Mouse (Mus musculus) lung, postnatal 0 days (tissue): ENCODE measurements around the gene Ndufa6. TPM values are rescaled to one million over a fixed set of nuclear protein-coding genes. Genes with fewer than 3 reads are reported as not detected.

Source experiments
- ATAC-seq: fragments of 200-750 bp; cut with Nextera tagmentation; 2 replicates; pipeline ENCODE4 v1.8.0; 2017; ENCODE audit warnings: moderate library complexity
- DNase-seq: peaks from one replicate; pipeline ENCODE4 v3.0.0-alpha.2; 2016; ENCODE audit warnings: low spot score
- H3K27ac ChIP-seq: fragments of 300-500 bp; sonication (generic); 2 replicates; pipeline ENCODE4 v1.5.1; 2014; ENCODE audit warnings: antibody characterized with exemption, mild to moderate bottlenecking, low read length, mixed read lengths
- H3K27me3 ChIP-seq: fragments of 300-500 bp; sonication (generic); replicated peaks from 2 replicates; pipeline ENCODE4 v1.6.1; 2014; ENCODE audit warnings: low read length, mixed read lengths; ENCODE audit not compliant: insufficient read depth
- H3K36me3 ChIP-seq: fragments of 300-500 bp; sonication (generic); 2 replicates; pipeline ENCODE4 v1.6.1; 2014; ENCODE audit warnings: low read length, mixed read lengths; ENCODE audit not compliant: insufficient read depth
- H3K4me1 ChIP-seq: fragments of 300-500 bp; sonication (generic); 2 replicates; pipeline ENCODE4 v1.6.1; 2014; ENCODE audit warnings: antibody characterized with exemption, low read depth, low read length, mixed read lengths; ENCODE audit not compliant: insufficient read depth
- H3K4me2 ChIP-seq: fragments of 300-500 bp; sonication (generic); replicated peaks from 2 replicates; pipeline ENCODE4 v1.6.1; 2014; ENCODE audit warnings: low read depth, mild to moderate bottlenecking, low read length, moderate library complexity, mixed read lengths
- H3K4me3 ChIP-seq: fragments of 300-500 bp; sonication (generic); 2 replicates; pipeline ENCODE4 v1.5.1; 2014; ENCODE audit warnings: low read depth, low read length
- H3K9ac ChIP-seq: fragments of 300-500 bp; sonication (generic); replicated peaks from 2 replicates; pipeline ENCODE4 v1.6.1; 2014; ENCODE audit warnings: low read depth, mild to moderate bottlenecking
- H3K9me3 ChIP-seq: fragments of 300-500 bp; sonication (generic); 2 replicates; pipeline ENCODE4 v1.6.1; 2016; ENCODE audit warnings: low read length, mixed read lengths
- CTCF ChIP-seq: IDR thresholded peaks from 2 replicates; pipeline ENCODE4 v1.5.1; 2016; ENCODE audit warnings: antibody characterized with exemption, mild to moderate bottlenecking
- EP300 ChIP-seq: IDR thresholded peaks from 2 replicates; pipeline ENCODE4 v1.6.1; 2016; ENCODE audit warnings: antibody characterized with exemption, mild to moderate bottlenecking, control low read depth
- WGBS: fragments of 180-500 bp; shearing (Covaris S2); extraction: QIAGEN DNeasy Blood & Tissue Kit; methylation state at CpG from one replicate; pipeline ENCODE4 v1.1.7; 2014; 5-methylcytosine and 5-hydroxymethylcytosine counted together
- polyA plus RNA-seq: library from polyadenylated mRNA; unstranded; fragments of >200 nt; fragmentation: Nextera tagmentation; extraction: Ambion mirVana; gene quantifications from 2 replicates; pipeline ENCODE4 v1.2.1, GENCODE M21; 2015

Gene Ndufa6
- polyA plus RNA-seq, 1 experiment from 2014 or later, result 454 TPM

DNA sequence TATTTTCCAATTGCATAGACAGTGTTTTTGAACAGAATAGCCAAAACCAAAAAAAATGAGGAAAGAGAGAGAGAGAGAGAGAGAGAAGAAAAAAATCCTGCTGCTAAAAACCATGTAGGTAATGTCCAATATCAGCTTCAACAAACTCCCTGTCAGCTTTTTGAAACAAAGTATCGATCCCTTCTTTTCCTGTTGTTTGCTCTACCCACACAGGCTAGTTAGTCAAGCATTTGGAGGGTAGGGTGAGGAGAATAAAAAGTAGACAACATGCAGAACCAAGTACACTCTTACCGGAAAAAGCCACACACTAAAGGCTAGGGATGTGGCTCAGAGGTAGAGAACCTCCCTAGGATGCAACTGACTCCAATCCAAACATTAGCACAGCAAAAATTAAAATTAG lies 31.6 kb upstream of the Ndufa6 start:
- no peak for TF ChIP-seq CTCF
- TF ChIP-seq EP300, result no peak

DNA sequence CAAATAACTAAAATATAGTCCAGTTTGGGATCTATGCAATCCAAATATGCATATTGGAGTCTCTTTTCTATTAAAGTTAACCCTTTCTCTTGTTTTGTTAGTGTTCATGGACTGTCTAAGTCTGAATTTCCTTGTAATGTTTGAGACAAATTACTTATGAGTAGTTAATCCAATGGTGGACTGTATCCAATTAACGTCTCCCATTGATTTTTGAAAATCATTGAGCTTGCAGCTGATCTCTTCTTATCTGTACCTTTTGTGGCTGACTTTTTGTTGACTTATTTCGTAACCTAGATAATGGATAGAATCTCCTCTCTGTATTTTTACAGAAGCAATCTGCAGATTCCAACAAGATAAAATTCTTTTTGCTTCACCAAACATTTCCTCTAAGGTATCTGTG lies 28.3 kb upstream of the Ndufa6 start:
- no peak overlapping the region for H3K9ac ChIP-seq
- no peaks in the 10 kb centered on the region for H3K36me3 ChIP-seq
- H3K4me1 ChIP-seq, result peaks cover 7% of the 10 kb centered on the region; the same call in 1 of the 2 replicates
- ATAC-seq (no peak), DNase-seq (no peak)
- no peaks in the 10 kb centered on the region for H3K9me3 ChIP-seq
- H3K27ac ChIP-seq, result no peak overlapping the region
- no peak overlapping the region for H3K4me2 ChIP-seq
- no peaks in the 10 kb centered on the region for H3K27me3 ChIP-seq
- TF ChIP-seq CTCF (no peak), EP300 (no peak)
- no peak overlapping the region for H3K4me3 ChIP-seq
- WGBS, result 80% methylated on average over 2 of the region's 2 CpGs

More for the DNA sequence above, 31.6 kb upstream of the Ndufa6 start:
- ATAC-seq (no peak), DNase-seq (no peak)
- Histone ChIP-seq H3K4me3 (no peak overlapping the region), H3K27ac (no peak overlapping the region), H3K9me3 (no peaks in the 10 kb centered on the region), H3K27me3 (no peaks in the 10 kb centered on the region), H3K4me1 (no peaks in the 10 kb centered on the region), H3K4me2 (no peak overlapping the region), H3K36me3 (no peaks in the 10 kb centered on the region), H3K9ac (no peak overlapping the region)
- WGBS, result 85% methylated on average over 2 of the region's 2 CpGs

DNA sequence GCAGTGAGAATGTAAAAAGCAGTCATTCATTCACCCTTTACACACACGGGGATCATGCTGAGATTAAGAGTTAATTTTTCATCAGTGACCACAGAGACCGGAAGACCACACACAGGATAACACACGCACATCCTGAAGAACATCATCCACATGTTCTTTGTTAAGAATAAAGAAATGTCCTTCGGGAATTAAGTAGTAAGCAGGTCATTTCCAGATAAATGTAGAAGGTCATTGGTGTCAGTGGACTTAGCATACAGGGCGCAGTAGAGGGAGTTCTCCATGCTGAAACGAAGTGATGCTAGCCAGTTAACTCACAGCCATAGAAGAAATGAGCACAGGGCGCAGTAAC lies 26.6 kb upstream of the Ndufa6 start:
- 27% methylated on average over 7 of the region's 7 CpGs for WGBS
- peak overlapping the region; percentile 72 for H3K4me2 ChIP-seq
- no peaks in the 10 kb centered on the region for H3K36me3 ChIP-seq
- DNase-seq (peak; percentile 46), ATAC-seq (0 out of 2 replicates have a peak, but pooled peaks have one; percentile 5)
- TF ChIP-seq CTCF (no peak), EP300 (0 out of 2 replicates have a peak, but pooled peaks have one; percentile 50)
- H3K4me1 ChIP-seq, result peaks cover 7% of the 10 kb centered on the region; the same call in 1 of the 2 replicates
- no peak overlapping the region for H3K27ac ChIP-seq
- no peaks in the 10 kb centered on the region for H3K27me3 ChIP-seq
- no peaks in the 10 kb centered on the region for H3K9me3 ChIP-seq
- H3K4me3 ChIP-seq, result peak overlapping the region; percentile 43; the same call in 1 of the 2 replicates
- no peak overlapping the region for H3K9ac ChIP-seq

DNA sequence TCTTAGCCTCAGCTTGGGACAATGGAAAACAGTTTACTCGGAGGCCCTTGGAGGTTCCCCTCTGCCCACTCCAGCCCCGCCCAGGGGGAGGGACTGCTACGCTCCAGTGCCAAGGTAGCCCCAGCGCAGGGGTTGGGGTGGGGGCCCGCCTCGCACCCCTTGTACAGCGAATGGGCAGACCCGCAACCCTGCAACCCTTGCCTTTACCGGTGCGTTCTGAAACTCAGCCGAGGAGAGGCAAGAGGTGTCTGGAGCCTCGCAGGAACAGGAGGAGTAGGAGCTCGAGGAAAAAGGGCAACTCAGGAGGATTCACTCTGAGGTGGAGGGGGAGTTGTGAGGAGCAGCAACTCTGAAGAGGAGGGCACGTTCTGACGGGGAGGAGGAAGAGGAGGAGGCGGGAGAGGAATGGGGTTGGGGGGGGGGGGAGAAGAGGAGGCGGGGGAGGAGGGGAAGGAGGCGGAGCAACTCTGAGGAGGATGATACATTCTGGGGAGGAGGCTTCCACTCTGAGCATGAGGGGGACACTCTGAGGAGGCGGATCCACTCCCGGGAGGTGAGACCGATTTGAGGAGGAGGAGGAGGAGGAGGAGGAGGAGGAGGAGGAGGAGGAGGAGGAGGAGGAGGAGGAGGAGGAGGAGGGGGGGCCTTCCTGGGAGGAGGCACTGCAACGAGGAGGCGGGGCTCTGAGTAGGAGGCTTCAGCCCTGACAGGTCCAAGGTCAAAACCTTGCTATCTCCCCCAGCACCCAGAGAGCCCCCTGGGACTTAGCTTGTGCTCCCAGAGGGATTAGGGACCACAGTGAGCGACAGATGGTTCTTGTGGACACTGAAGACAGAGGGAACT lies 26.0 kb upstream of the Ndufa6 start, which contains the start of gene Cyp2d22:
TSS of gene Cyp2d22 (minus strand) at position 390 of the 843 bp plus-strand sequence.
- Histone ChIP-seq H3K4me2 (peak within 1 kb of the TSS; percentile 72), H3K27me3 (no peaks in the 10 kb centered on the region), H3K9me3 (no peaks in the 10 kb centered on the region), H3K4me3 (peak within 1 kb of the TSS; percentile 43), H3K9ac (peak within 1 kb of the TSS; percentile 54), H3K27ac (peak within 1 kb of the TSS; percentile 93), H3K36me3 (no peaks in the 10 kb centered on the region), H3K4me1 (peaks cover 7% of the 10 kb centered on the region; the same call in 1 of the 2 replicates)
- 5% methylated on average over 16 of the region's 24 CpGs for WGBS
- DNase-seq (peak; percentile 83), ATAC-seq (peak; percentile 51)
- no peak for TF ChIP-seq EP300
- TF ChIP-seq CTCF, result no peak

DNA sequence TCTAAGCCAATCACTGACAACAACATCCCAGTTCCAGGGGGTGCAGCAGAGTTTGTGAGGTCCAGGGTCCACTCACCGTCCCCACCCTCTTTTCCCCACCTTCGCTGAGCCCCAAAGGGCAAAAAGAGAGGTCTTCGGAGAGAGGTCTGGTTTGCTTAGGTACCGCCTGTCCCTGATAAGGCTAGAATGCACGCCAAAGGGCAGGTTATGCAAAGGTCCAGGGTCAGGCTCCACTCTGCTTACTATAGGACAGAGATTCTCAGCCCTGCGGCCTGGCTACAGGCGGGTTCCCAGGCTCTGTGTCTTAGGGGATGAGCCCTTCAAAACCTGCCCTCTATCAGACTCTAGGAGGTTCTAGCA lies 25.4 kb upstream of the Ndufa6 start:
- Histone ChIP-seq H3K4me3 (peak overlapping the region; percentile 43), H3K9me3 (no peaks in the 10 kb centered on the region), H3K4me1 (peaks cover 7% of the 10 kb centered on the region; the same call in 1 of the 2 replicates), H3K9ac (peak overlapping the region; percentile 54), H3K27ac (peak overlapping the region; percentile 93), H3K36me3 (no peaks in the 10 kb centered on the region), H3K4me2 (peak overlapping the region; percentile 72), H3K27me3 (no peaks in the 10 kb centered on the region)
- ATAC-seq, result no peak
- DNase-seq, result no peak
- 16% methylated on average over 7 of the region's 7 CpGs for WGBS
- no peak for TF ChIP-seq CTCF
- no peak for TF ChIP-seq EP300

DNA sequence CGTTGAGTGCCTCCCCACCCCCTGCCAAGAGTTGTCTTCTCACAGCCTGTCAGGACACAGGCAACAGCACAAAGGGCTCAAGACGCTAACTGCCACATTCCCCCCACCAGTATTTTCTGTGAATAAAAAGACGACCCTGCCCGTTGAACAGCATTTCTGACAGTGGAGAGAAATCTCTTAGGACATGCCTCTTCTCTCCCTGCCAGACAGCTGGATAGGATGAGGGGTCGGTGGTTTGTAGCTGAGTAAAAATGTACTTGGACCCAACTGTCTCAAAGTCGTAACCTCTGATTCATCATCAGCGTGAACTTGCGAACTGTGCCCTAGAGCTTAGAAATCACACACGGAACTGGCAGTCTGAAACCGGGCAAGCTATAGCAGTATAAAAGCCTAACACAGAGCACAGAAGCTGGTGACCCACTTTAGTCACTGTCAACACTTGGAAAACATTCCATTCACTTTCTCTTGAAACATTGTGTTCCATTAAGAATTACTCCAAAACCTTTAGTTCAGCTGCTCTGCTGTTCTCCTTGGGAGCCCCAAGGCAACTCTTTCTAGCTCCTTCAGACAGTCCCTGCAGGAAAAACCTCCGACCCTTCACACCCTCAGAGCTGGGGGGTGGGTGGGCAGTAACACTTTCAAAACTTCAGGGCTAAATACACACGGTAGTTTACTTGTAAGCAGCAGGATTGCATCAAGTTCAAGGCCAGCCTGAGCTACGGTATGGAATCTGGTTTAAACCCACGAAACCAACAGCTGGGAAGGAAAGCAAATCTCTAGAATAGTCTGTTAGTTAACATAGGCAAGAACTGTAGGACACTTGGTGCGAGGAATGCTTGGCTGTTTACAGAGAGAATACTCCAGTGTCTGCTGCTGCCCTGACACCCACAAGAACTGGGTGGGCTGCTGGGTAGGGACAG lies 24.4 kb upstream of the Ndufa6 start:
- Histone ChIP-seq H3K4me2 (peak overlapping the region; percentile 27; the same call in 1 of the 2 replicates), H3K27ac (peak overlapping the region; percentile 93), H3K9me3 (no peaks in the 10 kb centered on the region), H3K27me3 (no peaks in the 10 kb centered on the region), H3K4me3 (peak overlapping the region; percentile 8), H3K36me3 (no peaks in the 10 kb centered on the region), H3K9ac (no peak overlapping the region), H3K4me1 (peaks cover 7% of the 10 kb centered on the region; the same call in 1 of the 2 replicates)
- 34% methylated on average over 15 of the region's 15 CpGs for WGBS
- peak; percentile 63 for ATAC-seq
- peak; percentile 92 for DNase-seq
- TF ChIP-seq CTCF, result no peak
- TF ChIP-seq EP300, result peak; percentile 91
